Mouse (Mus musculus): Measurements from ENCODE around the gene Trappc6a. TPM values are rescaled to one million over a fixed set of nuclear protein-coding genes. Genes with fewer than 3 reads are reported as not detected.
A peak's percentile ranks its signal among the peaks of the same experiment; 100 is the strongest.

Trappc6a gene
- polyA plus RNA-seq, 2 experiments, result 24.1 to 40.2 TPM

GRCm38 (mm10) chr7:19472403-19472802, 35.8 kb upstream of the Trappc6a start:
- H3K36me3 ChIP-seq (replicated peaks; ENCODE audit: control insufficient read depth, insufficient read depth, low read depth), result no peaks in the 10 kb centered on the region
- no peak overlapping the region for H3K27ac ChIP-seq
- peaks cover 0 to 7% of the 10 kb centered on the region in 2 experiments; a peak in 2 of 4 replicates for H3K4me1 ChIP-seq (replicated peaks; ENCODE audit: control insufficient read depth in 2 of 2, insufficient read depth in 2 of 2, low read length in 1 of 2)
- no peak for DNase-seq (ENCODE audit: low read depth in 3 of 3, low spot score in 3 of 3)
- H3K4me3 ChIP-seq (ENCODE audit: insufficient read depth in 1 of 2, low read depth in 2 of 2, low read length in 2 of 2), result no peak overlapping the region
- H3K9me3 ChIP-seq (ENCODE audit: control insufficient read depth, low read length), result no peaks in the 10 kb centered on the region
- peak; percentile 45 for ATAC-seq (ENCODE audit: insufficient read depth)
- peak overlapping the region; percentile 28; the same call in 1 of the 2 replicates for H3K4me2 ChIP-seq (ENCODE audit: low read depth)
- TF ChIP-seq EP300 (IDR thresholded peaks at IDR 0.05; ENCODE audit: low read depth) (no peak), CTCF (IDR thresholded peaks at IDR 0.05; ENCODE audit: low read depth) (no peak)
- H3K27me3 ChIP-seq (ENCODE audit: control insufficient read depth, insufficient read depth, low read length), result peaks cover 29% of the 10 kb centered on the region
- WGBS (ENCODE audit: insufficient replicate concordance), result 15% methylated on average over 4 of the region's 4 CpGs
- no peak overlapping the region for H3K9ac ChIP-seq (replicated peaks)

- Histone ChIP-seq H3K9ac (replicated peaks) (no peak overlapping the region), H3K4me3 (ENCODE audit: insufficient read depth in 1 of 2, low read depth in 2 of 2, low read length in 2 of 2) (peak overlapping the region; percentile 33 to 44), H3K27ac (no peak overlapping the region), H3K9me3 (ENCODE audit: control insufficient read depth, low read length) (no peaks in the 10 kb centered on the region), H3K4me2 (ENCODE audit: low read depth) (peak overlapping the region; percentile 53), H3K27me3 (ENCODE audit: control insufficient read depth, insufficient read depth, low read length) (peaks cover 29% of the 10 kb centered on the region), H3K4me1 (replicated peaks; ENCODE audit: control insufficient read depth in 2 of 2, insufficient read depth in 2 of 2, low read length in 1 of 2) (peaks cover 0 to 7% of the 10 kb centered on the region in 2 experiments; a peak in 2 of 4 replicates), H3K36me3 (replicated peaks; ENCODE audit: control insufficient read depth, insufficient read depth, low read depth) (no peaks in the 10 kb centered on the region)
- TF ChIP-seq EP300 (IDR thresholded peaks at IDR 0.05; ENCODE audit: low read depth) (no peak), CTCF (IDR thresholded peaks at IDR 0.05; ENCODE audit: low read depth) (no peak)
- WGBS (ENCODE audit: insufficient replicate concordance), result 3% methylated on average over 68 of the region's 89 CpGs
- DNase-seq (ENCODE audit: low read depth in 3 of 3, low spot score in 3 of 3), result peak in 2 of 3 experiments; percentile 15 to 17
- ATAC-seq (ENCODE audit: insufficient read depth), result peak; percentile 50; the same call in 1 of the 2 replicates
Measured at GRCm38 (mm10) chr7:19473875-19474443, 34.2 kb upstream of the Trappc6a start.

GRCm38 (mm10) chr7:19477084-19477483, 31.1 kb upstream of the Trappc6a start:
- no peak overlapping the region for H3K27ac ChIP-seq
- H3K4me3 ChIP-seq (ENCODE audit: insufficient read depth in 1 of 2, low read depth in 2 of 2, low read length in 2 of 2), result no peak overlapping the region
- H3K9me3 ChIP-seq (ENCODE audit: control insufficient read depth, low read length), result no peaks in the 10 kb centered on the region
- H3K36me3 ChIP-seq (replicated peaks; ENCODE audit: control insufficient read depth, insufficient read depth, low read depth), result no peaks in the 10 kb centered on the region
- H3K4me2 ChIP-seq (ENCODE audit: low read depth), result no peak overlapping the region
- WGBS (ENCODE audit: insufficient replicate concordance), result 30% methylated on average over 2 of the region's 2 CpGs
- H3K4me1 ChIP-seq (replicated peaks; ENCODE audit: control insufficient read depth in 2 of 2, insufficient read depth in 2 of 2, low read length in 1 of 2), result peaks cover 0 to 3% of the 10 kb centered on the region in 2 experiments; a peak in 2 of 4 replicates
- DNase-seq (ENCODE audit: low read depth in 3 of 3, low spot score in 3 of 3), result no peak
- peaks cover 27% of the 10 kb centered on the region for H3K27me3 ChIP-seq (ENCODE audit: control insufficient read depth, insufficient read depth, low read length)
- H3K9ac ChIP-seq (replicated peaks), result no peak overlapping the region
- TF ChIP-seq EP300 (IDR thresholded peaks at IDR 0.05; ENCODE audit: low read depth) (no peak), CTCF (IDR thresholded peaks at IDR 0.05; ENCODE audit: low read depth) (no peak)
- no peak for ATAC-seq (ENCODE audit: insufficient read depth)

GRCm38 (mm10) chr7:19477624-19478384, 30.4 kb upstream of the Trappc6a start:
- Histone ChIP-seq H3K9ac (replicated peaks) (no peak overlapping the region), H3K4me3 (ENCODE audit: insufficient read depth in 1 of 2, low read depth in 2 of 2, low read length in 2 of 2) (no peak overlapping the region), H3K27me3 (ENCODE audit: control insufficient read depth, insufficient read depth, low read length) (peaks cover 23% of the 10 kb centered on the region), H3K4me2 (ENCODE audit: low read depth) (no peak overlapping the region), H3K27ac (no peak overlapping the region), H3K4me1 (replicated peaks; ENCODE audit: control insufficient read depth in 2 of 2, insufficient read depth in 2 of 2, low read length in 1 of 2) (peaks cover 0 to 3% of the 10 kb centered on the region in 2 experiments; a peak in 2 of 4 replicates), H3K9me3 (ENCODE audit: control insufficient read depth, low read length) (no peaks in the 10 kb centered on the region), H3K36me3 (replicated peaks; ENCODE audit: control insufficient read depth, insufficient read depth, low read depth) (no peaks in the 10 kb centered on the region)
- 0 out of 2 replicates have a peak, but pooled peaks have one; percentile 4 for TF ChIP-seq CTCF (IDR thresholded peaks at IDR 0.05; ENCODE audit: low read depth)
- TF ChIP-seq EP300 (IDR thresholded peaks at IDR 0.05; ENCODE audit: low read depth), result no peak
- DNase-seq (ENCODE audit: low read depth in 3 of 3, low spot score in 3 of 3) (no peak), ATAC-seq (ENCODE audit: insufficient read depth) (no peak)
- WGBS (ENCODE audit: insufficient replicate concordance), result 25% methylated on average over 14 of the region's 14 CpGs

- H3K4me3 ChIP-seq (ENCODE audit: insufficient read depth in 1 of 2, low read depth in 2 of 2, low read length in 2 of 2), result no peak overlapping the region
- DNase-seq (ENCODE audit: low read depth in 3 of 3, low spot score in 3 of 3) (no peak), ATAC-seq (ENCODE audit: insufficient read depth) (no peak)
- 78% methylated on average over 8 of the region's 8 CpGs for whole genome bisulfite sequencing (ENCODE audit: insufficient replicate concordance)
- no peak overlapping the region for H3K4me2 ChIP-seq (ENCODE audit: low read depth)
- TF ChIP-seq EP300 (IDR thresholded peaks at IDR 0.05; ENCODE audit: low read depth), result no peak
- no peak for TF ChIP-seq CTCF (IDR thresholded peaks at IDR 0.05; ENCODE audit: low read depth)
- H3K27me3 ChIP-seq (ENCODE audit: control insufficient read depth, insufficient read depth, low read length), result no peaks in the 10 kb centered on the region
- H3K4me1 ChIP-seq (replicated peaks; ENCODE audit: control insufficient read depth in 2 of 2, insufficient read depth in 2 of 2, low read length in 1 of 2), result no peaks in the 10 kb centered on the region
- H3K36me3 ChIP-seq (replicated peaks; ENCODE audit: control insufficient read depth, insufficient read depth, low read depth), result no peaks in the 10 kb centered on the region
- no peaks in the 10 kb centered on the region for H3K9me3 ChIP-seq (ENCODE audit: control insufficient read depth, low read length)
- H3K9ac ChIP-seq (replicated peaks), result no peak overlapping the region
- H3K27ac ChIP-seq, result no peak overlapping the region
Measured at GRCm38 (mm10) chr7:19483281-19483680, 24.9 kb upstream of the Trappc6a start.
